Mouse (Mus musculus) MEL (cell line): ENCODE measurements around the gene Ranbp17. TPM values are rescaled to one million over a fixed set of nuclear protein-coding genes. Genes with fewer than 3 reads are reported as not detected.

Experiments
- DNase-seq: peaks from one replicate; pipeline ENCODE4 v3.0.0; 2011; ENCODE audit warnings: low read depth, low spot score
- H3K27ac ChIP-seq: 2 replicates; pipeline ENCODE4 v1.5.1; 2012; ENCODE audit warnings: low read depth, mild to moderate bottlenecking, control low read depth, low read length, moderate library complexity; ENCODE audit not compliant: control insufficient read depth
- H3K27me3 ChIP-seq, 2 experiments: fragments of 150-350 bp in 1 of 2; sonication (generic) in 1 of 2; 2 replicates each; pipeline ENCODE4 v1.6.1; 2012; ENCODE audit warnings: low read length in 2 of 2, mild to moderate bottlenecking in 2 of 2, improper control_type of control experiment in 1 of 2, moderate library complexity in 1 of 2; ENCODE audit not compliant: insufficient read depth in 2 of 2, control insufficient read depth in 1 of 2
- H3K36me3 ChIP-seq, 2 experiments: 2 replicates each; pipeline ENCODE4 v1.6.1; 2012 to 2014; ENCODE audit warnings: low read length in 2 of 2, improper control_type of control experiment in 1 of 2, inconsistent platforms in 1 of 2, mild to moderate bottlenecking in 1 of 2; ENCODE audit not compliant: insufficient read depth in 2 of 2, control insufficient read depth in 1 of 2
- H3K4me1 ChIP-seq, 2 experiments: fragments of 150-350 bp in 1 of 2; sonication (generic) in 1 of 2; 2 replicates each; pipeline ENCODE4 v1.6.1; 2012; ENCODE audit warnings: low read length in 2 of 2, improper control_type of control experiment in 1 of 2, mild to moderate bottlenecking in 1 of 2; ENCODE audit not compliant: insufficient read depth in 2 of 2, control insufficient read depth in 1 of 2
- H3K4me3 ChIP-seq, 2 experiments: fragments of 150-350 bp in 1 of 2; sonication (generic) in 1 of 2; 2 replicates each; pipeline ENCODE4 v1.5.1; 2012; ENCODE audit warnings: low read depth in 2 of 2, low read length in 2 of 2, mild to moderate bottlenecking in 2 of 2, moderate library complexity in 2 of 2, control low read depth in 1 of 2, improper control_type of control experiment in 1 of 2; ENCODE audit not compliant: control insufficient read depth in 1 of 2, insufficient read depth in 1 of 2
- H3K79me2 ChIP-seq: 2 replicates; pipeline ENCODE4 v1.6.1; 2012; ENCODE audit warnings: mild to moderate bottlenecking, low read length, moderate library complexity; ENCODE audit not compliant: control insufficient read depth, poor library complexity, insufficient read depth
- H3K9ac ChIP-seq: 2 replicates; pipeline ENCODE4 v1.6.1; 2012; ENCODE audit warnings: low read depth, mild to moderate bottlenecking, control low read depth, low read length, moderate library complexity; ENCODE audit not compliant: control insufficient read depth, poor library complexity, severe bottlenecking
- H3K9me3 ChIP-seq: fragments of 150-350 bp; sonication (generic); replicated peaks from 2 replicates; pipeline ENCODE4 v1.6.1; 2012; ENCODE audit warnings: mild to moderate bottlenecking, low read length, improper control_type of control experiment, moderate library complexity; ENCODE audit not compliant: insufficient read depth
- BHLHE40 ChIP-seq: IDR thresholded peaks from 2 replicates; pipeline ENCODE4 v1.6.1; 2012; ENCODE audit warnings: low read depth, mild to moderate bottlenecking, inconsistent platforms, low read length, improper control_type of control experiment, borderline replicate concordance
- CHD2 ChIP-seq: IDR thresholded peaks from 2 replicates; pipeline ENCODE4 v1.6.1; 2011; ENCODE audit warnings: low read length, improper control_type of control experiment
- E2F4 ChIP-seq: IDR thresholded peaks from 2 replicates; pipeline ENCODE4 v1.6.1; 2011; ENCODE audit warnings: low read depth, low read length, improper control_type of control experiment, borderline replicate concordance
- ELF1 ChIP-seq: IDR thresholded peaks from 2 replicates; pipeline ENCODE4 v1.6.1; 2014; ENCODE audit warnings: low read depth, mild to moderate bottlenecking, inconsistent platforms, low read length, improper control_type of control experiment, moderate library complexity
- EP300 ChIP-seq, 2 experiments: IDR thresholded peaks; 2 replicates each; pipeline ENCODE4 v1.6.1; 2011; ENCODE audit warnings: improper control_type of control experiment in 2 of 2, low read length in 2 of 2, low read depth in 1 of 2, mild to moderate bottlenecking in 1 of 2
- GABPA ChIP-seq: IDR thresholded peaks from 2 replicates; pipeline ENCODE4 v1.6.1; 2012; ENCODE audit warnings: low read depth, mild to moderate bottlenecking, inconsistent platforms, low read length, improper control_type of control experiment, moderate library complexity
- GATA1 ChIP-seq: IDR thresholded peaks from 2 replicates; pipeline ENCODE4 v1.6.1; 2011; ENCODE audit warnings: low read depth, low read length, improper control_type of control experiment
- HCFC1 ChIP-seq: IDR thresholded peaks from 2 replicates; pipeline ENCODE4 v1.6.1; 2012; ENCODE audit warnings: low read depth, mild to moderate bottlenecking, inconsistent platforms, low read length, improper control_type of control experiment, moderate library complexity
- JUND ChIP-seq: IDR thresholded peaks from 2 replicates; pipeline ENCODE4 v1.6.1; 2011; ENCODE audit warnings: low read depth, mild to moderate bottlenecking, improper control_type of control experiment, low read length
- MAX ChIP-seq: IDR thresholded peaks from 2 replicates; pipeline ENCODE4 v1.6.1; 2011; ENCODE audit warnings: low read length, improper control_type of control experiment
- MAZ ChIP-seq: IDR thresholded peaks from 2 replicates; pipeline ENCODE4 v1.6.1; 2012; ENCODE audit warnings: low read depth, mild to moderate bottlenecking, inconsistent platforms, low read length, improper control_type of control experiment
- MEF2A ChIP-seq: IDR thresholded peaks from 2 replicates; pipeline ENCODE4 v1.6.1; 2014; ENCODE audit warnings: low read depth, mild to moderate bottlenecking, inconsistent platforms, low read length, improper control_type of control experiment; ENCODE audit not compliant: poor library complexity, insufficient replicate concordance, severe bottlenecking; ENCODE audit errors: extremely low read depth
- MXI1 ChIP-seq: IDR thresholded peaks from 2 replicates; pipeline ENCODE4 v1.6.1; 2011; ENCODE audit warnings: mild to moderate bottlenecking, low read depth, low read length, improper control_type of control experiment
- MYB ChIP-seq: IDR thresholded peaks from 2 replicates; pipeline ENCODE4 v1.6.1; 2011; ENCODE audit warnings: mild to moderate bottlenecking, low read depth, low read length, improper control_type of control experiment
- MYC ChIP-seq: IDR thresholded peaks from 2 replicates; pipeline ENCODE4 v1.6.1; 2011; ENCODE audit warnings: low read depth, mild to moderate bottlenecking, low read length, improper control_type of control experiment, moderate library complexity
- POLR2A ChIP-seq, 2 experiments: IDR thresholded peaks; 2 replicates each; pipeline ENCODE4 v1.6.1; 2011 to 2012; ENCODE audit warnings: low read length in 2 of 2, mild to moderate bottlenecking in 2 of 2, control low read depth in 1 of 2, improper control_type of control experiment in 1 of 2, low read depth in 1 of 2, moderate library complexity in 1 of 2; ENCODE audit not compliant: control insufficient read depth in 1 of 2, insufficient read depth in 1 of 2, poor library complexity in 1 of 2
- POLR2AphosphoS2 ChIP-seq: IDR thresholded peaks from 2 replicates; pipeline ENCODE4 v1.6.1; 2011; ENCODE audit warnings: low read length, improper control_type of control experiment
- RAD21 ChIP-seq: IDR thresholded peaks from 2 replicates; pipeline ENCODE4 v1.6.1; 2011; ENCODE audit warnings: mild to moderate bottlenecking, low read depth, low read length, improper control_type of control experiment
- RCOR1 ChIP-seq: IDR thresholded peaks from 2 replicates; pipeline ENCODE4 v1.6.1; 2012; ENCODE audit warnings: low read depth, mild to moderate bottlenecking, inconsistent platforms, low read length, improper control_type of control experiment
- SMC3 ChIP-seq: IDR thresholded peaks from 2 replicates; pipeline ENCODE4 v1.6.1; 2011; ENCODE audit warnings: low read depth, low read length, improper control_type of control experiment
- TAL1 ChIP-seq: IDR thresholded peaks from 2 replicates; pipeline ENCODE4 v1.6.1; 2012; ENCODE audit warnings: mild to moderate bottlenecking, inconsistent platforms, low read length, moderate library complexity, mixed read lengths
- TBP ChIP-seq: IDR thresholded peaks from 2 replicates; pipeline ENCODE4 v1.8.0; 2011; ENCODE audit warnings: low read depth, low read length, improper control_type of control experiment
- USF2 ChIP-seq, 2 experiments: IDR thresholded peaks; 2 replicates each; pipeline ENCODE4 v1.6.1; 2011 to 2012; ENCODE audit warnings: improper control_type of control experiment in 2 of 2, low read length in 2 of 2, borderline replicate concordance in 1 of 2, inconsistent platforms in 1 of 2, low read depth in 1 of 2, mild to moderate bottlenecking in 1 of 2; ENCODE audit not compliant: insufficient read depth in 1 of 2
- ZC3H11A ChIP-seq: IDR thresholded peaks from 2 replicates; pipeline ENCODE4 v1.6.1; 2012; ENCODE audit warnings: low read depth, mild to moderate bottlenecking, inconsistent platforms, low read length, improper control_type of control experiment
- ZKSCAN1 ChIP-seq: IDR thresholded peaks from 2 replicates; pipeline ENCODE4 v1.6.1; 2012; ENCODE audit warnings: low read depth, mild to moderate bottlenecking, inconsistent platforms, low read length, improper control_type of control experiment, moderate library complexity
- ZMIZ1 ChIP-seq: IDR thresholded peaks from 2 replicates; pipeline ENCODE4 v1.6.1; 2012; ENCODE audit warnings: low read depth, mild to moderate bottlenecking, inconsistent platforms, low read length, improper control_type of control experiment, moderate library complexity
- ZNF384 ChIP-seq: IDR thresholded peaks from 2 replicates; pipeline ENCODE4 v1.6.1; 2012; ENCODE audit warnings: low read depth, mild to moderate bottlenecking, inconsistent platforms, low read length, improper control_type of control experiment
- polyA plus RNA-seq, 2 experiments: library from polyadenylated mRNA; stranded (reverse) in 1 of 2; unstranded in 1 of 2; fragments of >175 nt in 1 of 2; fragments of >200 nt in 1 of 2; gene quantifications; 2 replicates each; pipeline versions ENCODE4 v1.2.1 to v1.2.4; 2012; ENCODE audit warnings: low replicate concordance in 2 of 2, low read depth in 1 of 2; ENCODE audit not compliant: insufficient read length in 2 of 2, insufficient read depth in 1 of 2, missing spikeins in 1 of 2
- total RNA-seq: library from RNA; depleted of rRNA; stranded (reverse); fragments of 300-350 nt; gene quantifications from 2 replicates; pipeline ENCODE4 v1.2.3, GENCODE M21; 2012

Ranbp17 gene
- total and polyA plus RNA-seq, 3 experiments: not detected

GRCm38 (mm10) chr11:33550861-33551560, 37.5 kb upstream of the Ranbp17 start:
- Histone ChIP-seq H3K4me1 (no peaks in the 10 kb centered on the region), H3K27me3 (peaks cover 0 to 2% of the 10 kb centered on the region in 2 experiments; a peak in 2 of 4 replicates), H3K36me3 (no peaks in the 10 kb centered on the region), H3K4me3 (no peak overlapping the region), H3K27ac (no peak overlapping the region), H3K79me2 (no peaks in the 10 kb centered on the region), H3K9me3 (no peaks in the 10 kb centered on the region), H3K9ac (no peak overlapping the region)
- TF ChIP-seq ELF1: no peak
- no peak for TF ChIP-seq JUND
- TF ChIP-seq MEF2A: no peak
- TF ChIP-seq MXI1: no peak
- no peak for TF ChIP-seq SMC3
- no peak for TF ChIP-seq MYC
- TF ChIP-seq RAD21: no peak
- no peak for TF ChIP-seq E2F4
- no peak for TF ChIP-seq ZKSCAN1
- TF ChIP-seq TBP: no peak
- TF ChIP-seq MAX: no peak
- DNase-seq: no peak

- no peaks in the 10 kb centered on the region for H3K4me1 ChIP-seq
- TF ChIP-seq MYB (no peak), RCOR1 (no peak), TAL1 (no peak), GATA1 (no peak), EP300 (IDR thresholded peaks at IDR 0.05; ENCODE audit: low read depth in 1 of 2, low read length in 2 of 2) (no peak), POLR2AphosphoS2 (no peak), POLR2A (IDR thresholded peaks at IDR 0.05; ENCODE audit: control insufficient read depth in 1 of 2, insufficient read depth in 1 of 2, low read depth in 1 of 2, low read length in 2 of 2, poor library complexity in 1 of 2) (no peak), HCFC1 (no peak), E2F4 (no peak), GABPA (no peak), ZC3H11A (no peak), ZMIZ1 (no peak), CHD2 (no peak), USF2 (IDR thresholded peaks at IDR 0.05; ENCODE audit: borderline replicate concordance in 1 of 2, insufficient read depth in 1 of 2, low read depth in 1 of 2, low read length in 2 of 2) (no peak), BHLHE40 (no peak), MAZ (no peak), ZNF384 (no peak)
- H3K36me3 ChIP-seq: no peaks in the 10 kb centered on the region
- no peaks in the 10 kb centered on the region for H3K9me3 ChIP-seq
- H3K9ac ChIP-seq: no peak overlapping the region
- no peaks in the 10 kb centered on the region; a peak in 2 of 4 replicates for H3K27me3 ChIP-seq
- H3K4me3 ChIP-seq: no peak overlapping the region
- H3K27ac ChIP-seq: no peak overlapping the region
- H3K79me2 ChIP-seq: no peaks in the 10 kb centered on the region
- DNase-seq: no peak
Measured at GRCm38 (mm10) chr11:33547386-33547785, 33.8 kb upstream of the Ranbp17 start.
